Mouse (Mus musculus): ENCODE measurements around the gene Ifi211.
"Not testable (repeated sequence)": the region's sequence is repeated elsewhere in the genome, so short reads cannot be mapped to it uniquely, and the experiment has no call there.

DNA sequence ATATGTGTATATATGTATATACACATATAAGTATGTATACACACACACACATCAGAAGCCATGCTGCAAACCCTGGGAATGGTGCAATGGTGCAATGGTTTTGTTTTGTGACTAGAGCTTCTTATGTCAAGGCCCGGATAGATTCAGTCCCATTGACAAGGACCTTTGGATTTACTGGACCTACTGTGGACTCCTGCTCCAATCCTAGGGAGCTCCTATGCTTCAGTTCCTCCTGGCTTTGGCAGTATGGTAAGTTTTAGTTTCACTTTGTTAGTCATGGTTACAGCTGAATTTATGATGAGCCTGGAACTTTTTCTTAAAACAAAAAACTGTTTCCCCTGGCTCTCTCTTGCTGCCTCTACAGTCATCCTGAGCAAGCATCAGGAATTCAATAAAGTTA lies 35.7 kb downstream of the Ifi211 start:
- not testable (repeated sequence) for TF ChIP-seq CTCF (IDR thresholded peaks at IDR 0.05; ENCODE audit: control insufficient read depth, insufficient read depth, low read length); POLR2A (IDR thresholded peaks at IDR 0.05; ENCODE audit: borderline replicate concordance, control insufficient read depth, low read depth, low read length)

All from bone marrow, adult 2 months (tissue).